8 mouse cellular contexts compared by ENCODE assay signal in the genomic region with DNA sequence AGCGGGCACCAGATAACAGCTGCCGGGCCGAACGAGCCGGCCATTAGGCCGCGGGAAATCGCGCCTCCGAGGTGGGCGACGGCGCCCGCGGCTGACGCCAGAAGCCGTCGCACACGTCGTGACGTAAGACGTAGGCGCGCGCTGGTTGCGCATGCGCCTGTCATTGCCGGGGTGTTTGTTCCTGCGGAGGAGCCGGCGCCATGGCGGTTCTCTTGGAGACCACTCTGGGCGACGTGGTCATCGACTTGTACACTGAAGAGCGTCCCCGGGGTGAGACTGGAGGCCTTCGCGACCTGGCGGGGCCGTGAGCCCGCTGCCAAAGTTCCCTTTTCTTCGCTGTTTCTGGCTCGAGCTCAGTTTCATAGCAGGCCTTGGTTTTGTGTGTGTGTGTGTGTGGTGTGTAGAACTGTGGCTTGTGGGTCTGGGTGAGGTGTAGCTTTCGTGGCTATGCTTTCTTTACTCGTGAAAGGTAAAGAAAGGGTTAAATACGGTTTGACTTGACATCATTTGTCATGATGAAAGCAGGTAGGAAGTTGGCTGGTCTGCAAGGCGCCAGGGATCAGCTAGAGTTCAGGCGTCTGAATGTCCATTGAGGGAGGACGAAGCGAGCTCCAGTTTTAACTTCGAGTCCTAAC. TPM values are rescaled to one million over a fixed set of nuclear protein-coding genes. Genes with fewer than 3 reads are reported as not detected.
A peak's percentile ranks its signal among the peaks of the same experiment; 100 is the strongest.
DNase-seq lines count a peak whose midpoint lies in the region; ATAC-seq lines count a peak whose summit lies in the region.

A gene (minus strand): TSS at position 74 of the 635 bp plus-strand sequence.
A gene (plus strand): TSS at position 141 of the 635 bp plus-strand sequence.

- DNase-seq in 3T3-L1 (ENCODE audit: low read depth, low spot score): peak; percentile 89
- DNase-seq in adrenal gland, postnatal 4 days (ENCODE audit: low spot score in 2 of 2): peak; percentile 79 to 80
- peak; percentile 95 for DNase-seq in embryonic facial prominence, embryonic 14.5 days (ENCODE audit: low spot score)
- DNase-seq in heart, adult 9 months (ENCODE audit: low spot score in 2 of 2): peak; percentile 87 to 88
- peak; percentile 60 to 84 for DNase-seq in monocyte, adult 2 months (ENCODE audit: low read depth in 1 of 2, low spot score in 2 of 2)
- DNase-seq in spleen, postnatal 36 days (ENCODE audit: low spot score in 2 of 2): peak; percentile 86 to 89

- peak within 1 kb of the TSS; percentile 76 for H3K4me2 ChIP-seq in embryonic facial prominence, embryonic 14.5 days (ENCODE audit: low read depth, low read length)
- peak within 1 kb of the TSS; percentile 78 for H3K4me2 ChIP-seq in kidney, embryonic 14.5 days (replicated peaks; ENCODE audit: low read depth, low read length)
- H3K4me2 ChIP-seq in limb, embryonic 15.5 days: peak within 1 kb of the TSS; percentile 72

- WGBS in embryonic facial prominence, embryonic 14.5 days: under 1% methylated on average over 51 of the region's 52 CpGs
- WGBS in kidney, embryonic 14.5 days: under 1% methylated on average over 52 of the region's 52 CpGs
- WGBS in limb, embryonic 15.5 days: under 1% methylated on average over 52 of the region's 52 CpGs

- peak within 1 kb of the TSS; percentile 84 for H3K9ac ChIP-seq in embryonic facial prominence, embryonic 14.5 days (ENCODE audit: low read depth, low read length)
- H3K9ac ChIP-seq in kidney, embryonic 14.5 days (ENCODE audit: low read depth, low read length): peak within 1 kb of the TSS; percentile 83
- peak within 1 kb of the TSS; percentile 79 for H3K9ac ChIP-seq in limb, embryonic 15.5 days

- ATAC-seq in embryonic facial prominence, embryonic 14.5 days (ENCODE audit: low read depth): peak; percentile 95
- ATAC-seq in kidney, embryonic 14.5 days (ENCODE audit: low FRiP score, low TSS enrichment): peak; percentile 95
- peak; percentile 85 for ATAC-seq in limb, embryonic 15.5 days (ENCODE audit: insufficient number of reproducible peaks, low FRiP score, low TSS enrichment, low read depth)

- H3K36me3 ChIP-seq in embryonic facial prominence, embryonic 14.5 days (ENCODE audit: control insufficient read depth, insufficient read depth, low read length): peaks cover 42% of the 10 kb centered on the region
- H3K36me3 ChIP-seq in kidney, embryonic 14.5 days (ENCODE audit: control insufficient read depth, insufficient read depth, low read length): peaks cover 29% of the 10 kb centered on the region; the same call in 1 of the 2 replicates
- peaks cover 33% of the 10 kb centered on the region for H3K36me3 ChIP-seq in limb, embryonic 15.5 days

- H3K4me1 ChIP-seq in embryonic facial prominence, embryonic 14.5 days (ENCODE audit: control insufficient read depth, insufficient read depth, low read length): peaks cover 11% of the 10 kb centered on the region
- H3K4me1 ChIP-seq in kidney, embryonic 14.5 days (ENCODE audit: control insufficient read depth, insufficient read depth, low read length): peaks cover 12% of the 10 kb centered on the region; the same call in 1 of the 2 replicates
- peaks cover 9% of the 10 kb centered on the region for H3K4me1 ChIP-seq in limb, embryonic 15.5 days

- peak within 1 kb of the TSS; percentile 34; the same call in 1 of the 2 replicates for H3K27ac ChIP-seq in embryonic facial prominence, embryonic 14.5 days (replicated peaks; ENCODE audit: low read depth, low read length)
- H3K27ac ChIP-seq in kidney, embryonic 14.5 days (ENCODE audit: low read depth, low read length): no peak within 1 kb of the TSS
- H3K27ac ChIP-seq in limb, embryonic 15.5 days: peak within 1 kb of the TSS; percentile 59

- no peaks in the 10 kb centered on the region for H3K27me3 ChIP-seq in embryonic facial prominence, embryonic 14.5 days (replicated peaks; ENCODE audit: control insufficient read depth, insufficient read depth, low read length)
- no peaks in the 10 kb centered on the region for H3K27me3 ChIP-seq in kidney, embryonic 14.5 days (ENCODE audit: control insufficient read depth, insufficient read depth, low read length)
- no peaks in the 10 kb centered on the region for H3K27me3 ChIP-seq in limb, embryonic 15.5 days

- peak within 1 kb of the TSS; percentile 97 for H3K4me3 ChIP-seq in embryonic facial prominence, embryonic 14.5 days (ENCODE audit: low read depth, low read length)
- peak within 1 kb of the TSS; percentile 85 for H3K4me3 ChIP-seq in kidney, embryonic 14.5 days (ENCODE audit: low read length)
- peak within 1 kb of the TSS; percentile 89 for H3K4me3 ChIP-seq in limb, embryonic 15.5 days

- H3K9me3 ChIP-seq in embryonic facial prominence, embryonic 14.5 days (ENCODE audit: control insufficient read depth, low read length): no peaks in the 10 kb centered on the region
- no peaks in the 10 kb centered on the region for H3K9me3 ChIP-seq in kidney, embryonic 14.5 days (ENCODE audit: control insufficient read depth, low read length)
- no peaks in the 10 kb centered on the region for H3K9me3 ChIP-seq in limb, embryonic 15.5 days

RNA-seq across cellular contexts. Expression of the first gene that starts in this region (rescaled TPM):
- 100 to 1,000 TPM; 148 to 160 TPM for total RNA-seq in adrenal gland, postnatal 4 days (2021)
- polyA plus RNA-seq in embryonic facial prominence, embryonic 14.5 days (2014; fragmentation: Nextera tagmentation; extraction: Ambion mirVana): 82.9 and 87.3 TPM in 2 replicates
- polyA plus RNA-seq in kidney, embryonic 14.5 days (2014; fragmentation: Nextera tagmentation; extraction: Ambion mirVana): 74.1 and 84.3 TPM in 2 replicates
- 92.0 and 99.6 TPM in 2 replicates for polyA plus RNA-seq in limb, embryonic 15.5 days (2015; fragmentation: Nextera tagmentation; extraction: Ambion mirVana)

RNA-seq across cellular contexts. Expression of the second gene that starts in this region (rescaled TPM):
- 10 to 100 TPM; 32.1 TPM for total RNA-seq in adrenal gland, postnatal 4 days (2021)
- polyA plus RNA-seq in embryonic facial prominence, embryonic 14.5 days (2014; fragmentation: Nextera tagmentation; extraction: Ambion mirVana): 32.8 and 33.6 TPM in 2 replicates
- polyA plus RNA-seq in kidney, embryonic 14.5 days (2014; fragmentation: Nextera tagmentation; extraction: Ambion mirVana): 36.9 and 40.8 TPM in 2 replicates
- polyA plus RNA-seq in limb, embryonic 15.5 days (2015; fragmentation: Nextera tagmentation; extraction: Ambion mirVana): 38.1 and 38.9 TPM in 2 replicates
